Mouse (Mus musculus): Measurements from ENCODE around the gene Ppp1r7. TPM values are rescaled to one million over a fixed set of nuclear protein-coding genes. Genes with fewer than 3 reads are reported as not detected.
A peak's percentile ranks its signal among the peaks of the same experiment; 100 is the strongest.
"Not testable (repeated sequence)": the region's sequence is repeated elsewhere in the genome, so short reads cannot be mapped to it uniquely, and the experiment has no call there.

Gene Ppp1r7
- 2.3 and 2.6 TPM in 2 replicates for polyA plus RNA-seq (2012; rRNA removed)

GRCm38 (mm10) chr1:93342648-93343503 is at the start of gene Ppp1r7, which contains the start of gene Pask:
Ppp1r7 (plus strand) TSS chr1:93342854.
Pask (minus strand) TSS chr1:93343482.
- Histone ChIP-seq H3K36me3 (ENCODE audit: control insufficient read depth, insufficient read depth, low read length) (peaks cover 1% of the 10 kb centered on the region; the same call in 1 of the 2 replicates), H3K27ac (ENCODE audit: insufficient read depth, low read length) (no peak within 1 kb of the TSS), H3K4me1 (ENCODE audit: control insufficient read depth, insufficient read depth, insufficient read length) (peaks cover 2% of the 10 kb centered on the region; the same call in 1 of the 2 replicates), H3K27me3 (ENCODE audit: control insufficient read depth, insufficient read depth, low read length) (no peaks in the 10 kb centered on the region), H3K4me3 (ENCODE audit: extremely low read depth, insufficient read depth, insufficient read length) (peak within 1 kb of the TSS; percentile 81)
- WGBS = under 1% methylated on average over 63 of the region's 63 CpGs
- DNase-seq (ENCODE audit: low read depth in 1 of 2, low spot score in 2 of 2) = peak; percentile 91 to 93
- TF ChIP-seq CTCF (IDR thresholded peaks at IDR 0.05; ENCODE audit: extremely low read depth, insufficient read depth, insufficient read length, insufficient replicate concordance) (no peak), POLR2A (IDR thresholded peaks at IDR 0.05; ENCODE audit: low read depth, low read length) (no peak)

GRCm38 (mm10) chr1:93294491-93294890 is 48.2 kb upstream of the Ppp1r7 start:
- not testable (repeated sequence) for H3K27ac ChIP-seq (ENCODE audit: insufficient read depth, low read length); H3K4me3 ChIP-seq (ENCODE audit: extremely low read depth, insufficient read depth, insufficient read length); H3K4me1 ChIP-seq (ENCODE audit: control insufficient read depth, insufficient read depth, insufficient read length); DNase-seq (ENCODE audit: low read depth in 1 of 2, low spot score in 2 of 2); H3K36me3 ChIP-seq (ENCODE audit: control insufficient read depth, insufficient read depth, low read length); H3K27me3 ChIP-seq (ENCODE audit: control insufficient read depth, insufficient read depth, low read length)
- 88% methylated on average over 3 of the region's 3 CpGs for WGBS

- H3K36me3 ChIP-seq (ENCODE audit: control insufficient read depth, insufficient read depth, low read length) = peaks cover 14% of the 10 kb centered on the region
- H3K4me3 ChIP-seq (ENCODE audit: extremely low read depth, insufficient read depth, insufficient read length) = no peak overlapping the region
- no peak for DNase-seq (ENCODE audit: low read depth in 1 of 2, low spot score in 2 of 2)
- H3K4me1 ChIP-seq (ENCODE audit: control insufficient read depth, insufficient read depth, insufficient read length) = no peaks in the 10 kb centered on the region
- 89% methylated on average over 4 of the region's 4 CpGs for WGBS
- TF ChIP-seq POLR2A (IDR thresholded peaks at IDR 0.05; ENCODE audit: low read depth, low read length) (no peak), CTCF (IDR thresholded peaks at IDR 0.05; ENCODE audit: extremely low read depth, insufficient read depth, insufficient read length, insufficient replicate concordance) (no peak)
- H3K27ac ChIP-seq (ENCODE audit: insufficient read depth, low read length) = no peak overlapping the region
- no peaks in the 10 kb centered on the region for H3K27me3 ChIP-seq (ENCODE audit: control insufficient read depth, insufficient read depth, low read length)
Observed at GRCm38 (mm10) chr1:93299791-93300190, 42.9 kb upstream of the Ppp1r7 start.

GRCm38 (mm10) chr1:93300578-93300977 is 42.1 kb upstream of the Ppp1r7 start:
- peaks cover 14% of the 10 kb centered on the region for H3K36me3 ChIP-seq (ENCODE audit: control insufficient read depth, insufficient read depth, low read length)
- no peaks in the 10 kb centered on the region for H3K4me1 ChIP-seq (ENCODE audit: control insufficient read depth, insufficient read depth, insufficient read length)
- H3K27ac ChIP-seq (ENCODE audit: insufficient read depth, low read length) = no peak overlapping the region
- DNase-seq (ENCODE audit: low read depth in 1 of 2, low spot score in 2 of 2) = no peak
- no peak overlapping the region for H3K4me3 ChIP-seq (ENCODE audit: extremely low read depth, insufficient read depth, insufficient read length)
- 91% methylated on average over 3 of the region's 3 CpGs for WGBS
- no peak for TF ChIP-seq POLR2A (IDR thresholded peaks at IDR 0.05; ENCODE audit: low read depth, low read length)
- TF ChIP-seq CTCF (IDR thresholded peaks at IDR 0.05; ENCODE audit: extremely low read depth, insufficient read depth, insufficient read length, insufficient replicate concordance) = no peak
- no peaks in the 10 kb centered on the region for H3K27me3 ChIP-seq (ENCODE audit: control insufficient read depth, insufficient read depth, low read length)

- WGBS = 4% methylated on average over 36 of the region's 36 CpGs
- Histone ChIP-seq H3K36me3 (ENCODE audit: control insufficient read depth, insufficient read depth, low read length) (peaks cover 5% of the 10 kb centered on the region; the same call in 1 of the 2 replicates), H3K4me3 (ENCODE audit: extremely low read depth, insufficient read depth, insufficient read length) (peak within 1 kb of the TSS; percentile 90), H3K27me3 (ENCODE audit: control insufficient read depth, insufficient read depth, low read length) (no peaks in the 10 kb centered on the region), H3K27ac (ENCODE audit: insufficient read depth, low read length) (peak within 1 kb of the TSS; percentile 33; the same call in 1 of the 2 replicates), H3K4me1 (ENCODE audit: control insufficient read depth, insufficient read depth, insufficient read length) (no peaks in the 10 kb centered on the region)
- DNase-seq (ENCODE audit: low read depth in 1 of 2, low spot score in 2 of 2) = peak; percentile 62 to 68
- no peak for TF ChIP-seq CTCF (IDR thresholded peaks at IDR 0.05; ENCODE audit: extremely low read depth, insufficient read depth, insufficient read length, insufficient replicate concordance)
Observed at GRCm38 (mm10) chr1:93305581-93306337, 36.9 kb upstream of the Ppp1r7 start, which contains the start of gene Mterf4. Mterf4 (minus strand) TSS chr1:93305915.

GRCm38 (mm10) chr1:93323973-93324372 is 18.7 kb upstream of the Ppp1r7 start:
- no peak for DNase-seq (ENCODE audit: low read depth in 1 of 2, low spot score in 2 of 2)
- Histone ChIP-seq H3K36me3 (ENCODE audit: control insufficient read depth, insufficient read depth, low read length) (no peaks in the 10 kb centered on the region), H3K27ac (ENCODE audit: insufficient read depth, low read length) (no peak overlapping the region), H3K27me3 (ENCODE audit: control insufficient read depth, insufficient read depth, low read length) (no peaks in the 10 kb centered on the region), H3K4me3 (ENCODE audit: extremely low read depth, insufficient read depth, insufficient read length) (no peak overlapping the region), H3K4me1 (ENCODE audit: control insufficient read depth, insufficient read depth, insufficient read length) (no peaks in the 10 kb centered on the region)
- 89% methylated on average over 6 of the region's 6 CpGs for WGBS
- no peak for TF ChIP-seq POLR2A (IDR thresholded peaks at IDR 0.05; ENCODE audit: low read depth, low read length)
- TF ChIP-seq CTCF (IDR thresholded peaks at IDR 0.05; ENCODE audit: extremely low read depth, insufficient read depth, insufficient read length, insufficient replicate concordance) = no peak
